Mouse (Mus musculus) liver, embryonic 14.5 days (tissue): ENCODE results near the gene Aspn.

Experiments
- CTCF ChIP-seq: IDR thresholded peaks from 2 replicates; pipeline ENCODE4 v1.5.1; 2016; ENCODE audit warnings: antibody characterized with exemption, low read depth, control low read depth
- EP300 ChIP-seq: IDR thresholded peaks from 2 replicates; pipeline ENCODE4 v1.6.1; 2016; ENCODE audit warnings: antibody characterized with exemption, low read depth

DNA sequence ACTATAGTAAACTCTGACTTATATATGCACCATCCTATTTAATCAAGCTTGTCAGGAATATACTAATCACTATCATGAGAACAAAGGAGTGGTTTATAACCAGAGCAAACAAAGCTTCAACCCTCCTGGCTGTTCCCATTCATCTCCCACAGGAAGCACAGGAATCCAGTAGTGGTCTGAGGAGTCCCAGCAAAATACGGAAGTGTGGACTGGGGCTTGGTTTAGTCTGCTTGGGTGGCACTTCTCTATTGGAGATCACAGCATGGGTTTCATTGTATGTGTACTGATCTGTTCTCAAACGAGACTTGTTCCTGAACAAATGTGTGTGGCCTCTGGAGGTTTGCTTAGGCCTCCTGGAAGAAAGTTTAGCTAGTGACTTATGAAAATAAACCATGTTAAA, 25.5 kb upstream of the Aspn start:
- no peak for TF ChIP-seq CTCF
- TF ChIP-seq EP300: no peak
